Mouse (Mus musculus): Measurements from ENCODE around the gene Lrrc8e. TPM values are rescaled to one million over a fixed set of nuclear protein-coding genes. Genes with fewer than 3 reads are reported as not detected.

Gene Lrrc8e
- polyA plus RNA-seq, 1 experiment from 2014 or later, result 0.18 TPM

DNA sequence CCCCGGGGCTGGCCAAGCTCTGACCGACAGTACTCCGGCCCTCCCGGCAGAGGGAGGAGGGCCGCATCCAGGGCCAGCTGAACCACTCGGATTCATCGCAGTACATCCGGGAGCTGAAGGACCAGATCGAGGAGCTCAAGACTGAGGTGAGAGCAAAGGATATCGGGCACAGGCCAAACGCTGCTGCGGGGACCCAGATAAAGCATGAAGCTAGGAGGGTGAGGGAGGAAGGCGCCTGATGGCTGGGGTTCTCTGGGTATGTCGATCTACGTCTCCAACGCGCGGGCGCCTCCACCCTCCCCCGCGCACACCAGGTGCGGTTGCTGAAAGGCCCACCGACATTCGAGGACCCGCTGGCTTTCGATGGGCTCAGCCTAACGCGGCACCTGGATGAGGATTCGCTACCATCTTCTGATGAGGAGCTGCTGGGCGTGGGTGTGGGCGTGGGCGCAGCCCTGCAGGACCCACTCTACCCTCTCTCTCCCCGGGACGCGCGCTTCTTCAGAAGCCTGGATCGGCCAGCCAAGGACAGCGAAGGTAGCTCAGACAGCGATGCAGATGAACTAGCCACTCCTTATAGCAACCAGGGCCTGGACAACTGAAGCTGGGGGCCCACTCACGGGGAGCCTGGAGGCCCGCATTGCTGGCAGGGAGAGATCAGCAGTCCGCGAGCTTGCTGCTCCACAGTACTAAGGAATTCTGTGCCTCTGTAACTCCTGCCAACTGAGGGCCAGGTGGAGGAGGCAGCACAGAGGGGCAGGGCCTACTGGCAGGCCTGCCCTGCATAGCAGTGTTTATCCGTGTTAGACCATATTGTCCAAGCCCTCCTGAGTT lies 20.2 kb upstream of the Lrrc8e start:
- no peak overlapping the region for H3K9ac ChIP-seq

DNA sequence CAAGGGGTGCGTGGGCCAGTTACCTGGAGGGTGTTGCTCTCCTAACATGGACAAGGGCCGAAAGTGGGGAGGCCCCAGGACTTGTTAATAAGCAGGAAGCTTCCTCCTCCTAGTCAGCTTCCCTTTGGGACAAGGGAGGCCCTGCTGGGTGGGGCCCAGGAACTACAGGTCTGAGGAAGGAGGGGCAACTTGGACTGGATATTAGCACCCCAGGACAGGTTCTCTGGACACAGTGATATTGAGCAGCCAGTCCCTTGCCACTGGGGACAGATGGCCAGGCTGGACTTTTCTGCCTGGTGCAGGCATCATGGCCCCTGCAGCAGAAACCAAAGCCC lies 19.6 kb upstream of the Lrrc8e start:
- no peak overlapping the region for H3K9ac ChIP-seq
- H3K4me3 ChIP-seq, result peak overlapping the region; percentile 18; the same call in 1 of the 2 replicates
- ATAC-seq, result no peak
- WGBS (ENCODE audit: insufficient replicate concordance), result 49% methylated on average over 2 of the region's 2 CpGs
- no peaks in the 10 kb centered on the region for H3K9me3 ChIP-seq (replicated peaks)
- H3K36me3 ChIP-seq, result no peaks in the 10 kb centered on the region
- peaks cover 20% of the 10 kb centered on the region for H3K4me1 ChIP-seq
- H3K27ac ChIP-seq, result no peak overlapping the region
- peaks cover 97% of the 10 kb centered on the region for H3K27me3 ChIP-seq (replicated peaks)
- peak overlapping the region; percentile 46 for H3K4me2 ChIP-seq

More for the DNA sequence above, 20.2 kb upstream of the Lrrc8e start:
- Histone ChIP-seq H3K36me3 (no peaks in the 10 kb centered on the region), H3K27ac (no peak overlapping the region), H3K4me2 (peak overlapping the region; percentile 46), H3K4me3 (peak overlapping the region; percentile 18), H3K27me3 (replicated peaks) (peaks cover 93% of the 10 kb centered on the region), H3K9me3 (replicated peaks) (no peaks in the 10 kb centered on the region), H3K4me1 (peaks cover 20% of the 10 kb centered on the region)
- WGBS (ENCODE audit: insufficient replicate concordance), result 10% methylated on average over 44 of the region's 44 CpGs
- peak; percentile 72 for ATAC-seq

- H3K4me2 ChIP-seq, result no peak overlapping the region
- no peak overlapping the region for H3K9ac ChIP-seq
- no peak for ATAC-seq
- no peaks in the 10 kb centered on the region for H3K36me3 ChIP-seq
- whole genome bisulfite sequencing (ENCODE audit: insufficient replicate concordance), result 68% methylated on average over 6 of the region's 6 CpGs
- H3K27ac ChIP-seq, result no peak overlapping the region
- peaks cover 39% of the 10 kb centered on the region for H3K4me1 ChIP-seq
- no peak overlapping the region for H3K4me3 ChIP-seq
- H3K27me3 ChIP-seq (replicated peaks), result peaks cover 97% of the 10 kb centered on the region
- H3K9me3 ChIP-seq (replicated peaks), result no peaks in the 10 kb centered on the region
Observed at GRCm38 (mm10) chr8:4211097-4211496, 15.5 kb upstream of the Lrrc8e start.

DNA sequence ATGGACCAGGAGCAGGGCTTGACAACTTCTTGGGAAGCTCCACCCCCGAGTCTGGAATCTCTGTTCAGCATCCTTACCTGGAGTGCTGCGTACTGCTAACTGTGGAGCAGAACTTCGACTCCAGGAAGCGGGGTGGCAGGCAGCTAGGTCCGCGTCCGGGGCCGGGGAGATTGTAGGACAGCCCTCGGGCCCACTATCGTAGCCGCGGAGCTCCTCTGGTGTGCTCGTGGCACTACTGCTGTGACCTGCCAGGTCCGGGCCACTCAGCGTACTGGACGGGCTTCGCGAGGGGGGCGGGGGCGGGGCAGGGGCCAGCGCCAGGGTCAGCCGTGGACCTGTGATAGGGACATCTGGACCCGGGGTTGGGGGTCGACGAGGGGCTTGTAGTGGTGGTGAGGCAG lies 13.8 kb upstream of the Lrrc8e start:
- Histone ChIP-seq H3K9ac (no peak overlapping the region), H3K4me1 (peaks cover 27% of the 10 kb centered on the region), H3K36me3 (no peaks in the 10 kb centered on the region), H3K27ac (no peak overlapping the region), H3K4me3 (peak overlapping the region; percentile 39), H3K9me3 (replicated peaks) (no peaks in the 10 kb centered on the region), H3K4me2 (peak overlapping the region; percentile 74), H3K27me3 (replicated peaks) (peaks cover 97% of the 10 kb centered on the region)
- ATAC-seq, result peak; percentile 23
- 2% methylated on average over 25 of the region's 25 CpGs for WGBS (ENCODE audit: insufficient replicate concordance)

DNA sequence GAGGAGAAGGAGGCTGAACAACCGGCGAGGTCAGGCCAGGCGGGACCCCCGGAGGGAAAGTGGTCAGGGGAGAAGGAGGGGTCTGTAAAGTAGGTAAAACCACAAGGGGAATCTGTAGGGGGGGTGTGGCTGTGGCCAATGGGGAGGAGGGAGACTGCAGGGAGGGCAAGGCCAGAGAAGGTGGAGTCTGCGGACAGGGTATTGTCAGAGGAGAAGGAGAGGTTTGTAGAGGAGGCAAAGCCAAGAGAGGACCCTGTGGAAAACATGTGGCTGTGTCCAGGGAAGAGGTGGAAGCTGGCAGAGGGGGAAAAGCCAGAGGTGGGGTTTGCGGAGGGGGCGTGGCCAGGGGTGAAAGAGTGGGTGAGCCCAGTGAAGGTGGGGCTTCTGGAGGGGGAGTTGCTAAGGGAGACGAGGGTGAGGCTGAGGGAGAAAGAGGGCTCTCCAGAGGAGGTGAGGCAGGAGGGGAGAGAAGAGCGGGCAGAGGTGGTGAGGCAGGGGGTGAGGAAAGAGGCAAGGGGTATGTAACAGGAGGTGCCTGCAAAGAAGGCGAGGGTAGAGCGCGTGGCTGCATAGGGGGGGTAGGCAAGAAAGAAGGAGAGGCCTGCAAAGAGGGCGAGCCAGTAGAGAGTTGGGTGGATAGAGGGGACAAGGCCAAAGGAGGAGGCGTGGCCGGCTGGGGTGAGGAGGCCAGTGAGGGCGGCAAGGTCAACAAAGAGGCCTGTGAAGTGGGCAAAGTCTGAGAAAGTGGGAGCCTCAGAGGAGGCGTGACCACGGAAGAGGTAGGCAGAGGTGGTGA lies 13.2 kb upstream of the Lrrc8e start:
- peaks cover 27% of the 10 kb centered on the region for H3K4me1 ChIP-seq
- no peaks in the 10 kb centered on the region for H3K36me3 ChIP-seq
- peak overlapping the region; percentile 74 for H3K4me2 ChIP-seq
- peak overlapping the region; percentile 39 for H3K4me3 ChIP-seq
- peaks cover 97% of the 10 kb centered on the region for H3K27me3 ChIP-seq (replicated peaks)
- peak; percentile 60 for ATAC-seq
- 0 out of 2 replicates have a peak overlapping the region, but pooled peaks have one; percentile 26 for H3K27ac ChIP-seq
- 0 out of 2 replicates have a peak overlapping the region, but pooled peaks have one; percentile 24 for H3K9ac ChIP-seq
- 3% methylated on average over 18 of the region's 18 CpGs for whole genome bisulfite sequencing (ENCODE audit: insufficient replicate concordance)
- H3K9me3 ChIP-seq (replicated peaks), result no peaks in the 10 kb centered on the region

DNA sequence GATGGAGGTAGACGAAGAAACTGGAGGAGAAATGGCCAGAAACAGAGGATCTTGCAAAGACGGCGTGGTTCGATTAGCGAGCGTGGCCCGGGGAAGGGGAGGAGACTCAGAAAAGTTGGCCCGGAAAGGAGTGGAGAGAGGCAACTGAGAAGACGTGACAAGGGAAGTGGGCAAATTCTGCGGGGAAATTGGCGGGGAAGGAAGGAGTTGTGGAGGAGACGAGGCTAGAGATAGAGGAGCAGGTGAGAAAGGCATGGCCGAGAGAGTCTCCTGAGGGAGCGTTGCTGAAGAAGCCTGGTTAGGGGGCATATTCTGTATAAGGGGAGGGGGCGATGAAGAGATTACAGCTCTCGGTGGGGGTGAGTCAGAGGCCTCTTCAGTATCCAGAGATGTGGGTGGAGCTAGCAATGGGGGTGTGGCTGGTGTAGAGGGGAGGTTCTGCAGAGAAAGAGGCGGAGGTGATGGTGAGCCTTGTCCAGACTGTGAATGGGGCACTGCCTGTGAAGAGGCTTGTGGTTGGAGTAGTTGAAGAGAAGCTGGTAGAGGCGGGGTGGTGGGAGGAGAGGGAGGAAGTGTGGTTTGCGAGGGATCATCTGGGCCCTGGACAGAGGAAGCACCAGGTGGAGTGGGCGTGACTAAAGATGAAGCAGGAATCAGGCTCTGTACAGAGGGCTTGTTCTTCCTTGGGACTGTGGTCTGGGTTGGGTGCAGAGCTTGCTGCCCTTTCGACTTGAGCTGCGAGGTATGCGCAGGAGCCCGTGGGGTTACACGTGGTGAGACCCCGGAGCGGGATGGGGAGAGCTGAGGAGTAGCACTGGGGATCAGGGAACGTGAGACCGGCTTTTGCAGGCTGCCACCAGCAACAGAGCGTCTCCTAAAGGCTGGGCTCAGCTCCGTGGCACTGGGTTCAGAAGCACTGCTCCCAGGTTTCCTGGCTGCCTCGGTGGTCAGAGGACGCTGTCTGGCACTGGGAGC lies 12.3 kb upstream of the Lrrc8e start:
- H3K4me2 ChIP-seq, result peak overlapping the region; percentile 74
- peaks cover 27% of the 10 kb centered on the region for H3K4me1 ChIP-seq
- H3K4me3 ChIP-seq, result peak overlapping the region; percentile 39
- no peaks in the 10 kb centered on the region for H3K9me3 ChIP-seq (replicated peaks)
- WGBS (ENCODE audit: insufficient replicate concordance), result 3% methylated on average over 33 of the region's 33 CpGs
- peaks cover 97% of the 10 kb centered on the region for H3K27me3 ChIP-seq (replicated peaks)
- no peaks in the 10 kb centered on the region for H3K36me3 ChIP-seq
- peak; percentile 67 for ATAC-seq
- 0 out of 2 replicates have a peak overlapping the region, but pooled peaks have one; percentile 26 for H3K27ac ChIP-seq
- 0 out of 2 replicates have a peak overlapping the region, but pooled peaks have one; percentile 24 for H3K9ac ChIP-seq

DNA sequence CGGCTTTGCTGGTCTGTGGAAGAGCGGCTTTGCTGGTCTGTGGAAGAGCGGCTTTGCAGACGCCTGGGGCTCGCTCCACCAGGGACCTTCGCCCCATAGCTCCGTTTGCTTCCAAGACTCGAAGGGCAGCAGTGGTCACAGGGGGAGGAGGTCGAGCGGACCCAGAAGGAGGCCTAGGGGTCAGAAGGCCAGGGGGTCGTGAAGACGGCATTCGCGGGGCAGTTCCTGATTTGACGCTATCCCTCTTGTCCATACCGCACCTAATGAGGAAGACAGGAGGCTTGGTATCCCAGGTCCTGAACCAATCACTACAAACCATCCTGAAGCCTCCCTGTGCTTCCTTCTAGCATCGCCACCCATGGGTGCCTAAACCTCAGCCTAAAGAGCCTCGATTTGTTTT lies 10.3 kb upstream of the Lrrc8e start:
- WGBS (ENCODE audit: insufficient replicate concordance), result 12% methylated on average over 18 of the region's 18 CpGs
- peak overlapping the region; percentile 61 for H3K4me2 ChIP-seq
- no peak overlapping the region for H3K27ac ChIP-seq
- no peak for ATAC-seq
- H3K27me3 ChIP-seq (replicated peaks), result peaks cover 96% of the 10 kb centered on the region
- peak overlapping the region; percentile 37; the same call in 1 of the 2 replicates for H3K4me3 ChIP-seq
- no peak overlapping the region for H3K9ac ChIP-seq
- H3K36me3 ChIP-seq, result no peaks in the 10 kb centered on the region
- H3K9me3 ChIP-seq (replicated peaks), result no peaks in the 10 kb centered on the region
- H3K4me1 ChIP-seq, result peaks cover 27% of the 10 kb centered on the region

DNA sequence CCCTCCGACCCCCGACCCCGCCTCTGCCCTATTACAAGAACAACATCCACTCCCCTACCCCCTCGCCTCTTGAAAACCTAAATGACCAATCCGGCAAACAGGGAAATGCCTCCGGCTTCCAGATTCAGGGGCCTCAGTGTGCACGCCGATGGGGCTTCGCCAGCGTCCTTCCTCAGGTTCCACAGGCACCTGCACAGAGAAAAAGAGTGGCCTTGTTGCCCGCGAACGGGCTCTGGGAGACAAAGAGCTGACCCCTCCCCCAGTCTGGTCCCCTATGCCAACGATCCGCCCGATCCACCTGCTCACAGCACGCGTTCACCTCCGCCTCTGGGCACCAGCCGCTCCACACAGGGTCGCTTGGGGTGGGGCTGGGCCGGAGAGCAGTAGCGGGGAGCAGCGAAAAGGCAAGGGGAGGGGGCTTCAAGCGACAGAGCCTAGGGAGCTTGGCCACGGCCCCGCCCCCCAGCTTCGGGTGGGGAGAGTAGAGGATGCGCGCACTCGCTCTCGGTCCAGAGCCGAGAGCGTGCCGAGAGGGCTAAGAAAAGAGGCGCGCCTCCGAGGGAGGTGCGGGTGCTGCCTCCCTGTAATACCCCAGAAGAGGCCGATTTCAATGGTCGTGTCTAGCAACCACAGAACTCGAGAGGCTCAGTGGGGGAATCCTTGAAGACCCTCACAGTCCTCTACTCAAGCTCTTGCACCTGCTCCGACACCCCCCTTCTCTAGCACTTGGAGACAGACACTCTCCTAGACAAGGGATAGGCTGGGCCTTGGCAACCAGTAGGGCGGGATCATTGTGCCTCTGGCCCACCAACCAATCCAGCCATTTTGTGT lies 9.6 kb upstream of the Lrrc8e start, which contains the start of gene Prr36:
Gene Prr36, minus strand, starts transcription at position 669 of the 831 bp plus-strand sequence.
- no peak for ATAC-seq
- peak within 1 kb of the TSS; percentile 61 for H3K4me2 ChIP-seq
- H3K4me1 ChIP-seq, result peaks cover 27% of the 10 kb centered on the region
- H3K9me3 ChIP-seq (replicated peaks), result no peaks in the 10 kb centered on the region
- no peak within 1 kb of the TSS for H3K9ac ChIP-seq
- peak within 1 kb of the TSS; percentile 37 for H3K4me3 ChIP-seq
- 5% methylated on average over 44 of the region's 44 CpGs for WGBS (ENCODE audit: insufficient replicate concordance)
- no peak within 1 kb of the TSS for H3K27ac ChIP-seq
- no peaks in the 10 kb centered on the region for H3K36me3 ChIP-seq
- H3K27me3 ChIP-seq (replicated peaks), result peaks cover 96% of the 10 kb centered on the region

DNA sequence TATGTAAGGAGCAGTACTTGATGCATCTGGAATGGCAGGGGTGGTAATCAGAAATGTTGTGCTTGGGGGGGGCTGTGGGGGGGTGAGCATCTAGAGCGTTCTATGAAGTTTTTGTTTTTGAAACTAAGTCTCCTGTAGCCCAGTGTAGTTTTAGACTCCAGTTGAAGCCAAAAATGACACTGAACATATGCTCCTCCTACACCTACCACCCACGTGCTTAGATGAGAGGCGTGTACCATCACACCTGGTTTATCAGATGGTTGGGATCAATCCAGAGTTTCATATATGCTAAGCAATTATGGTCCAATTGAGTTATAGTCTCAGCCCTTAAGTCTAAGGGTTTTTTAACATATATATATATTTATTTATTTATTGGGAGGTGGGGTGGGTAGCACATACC lies 7.0 kb upstream of the Lrrc8e start:
- peaks cover 78% of the 10 kb centered on the region for H3K27me3 ChIP-seq (replicated peaks)
- no peak overlapping the region for H3K9ac ChIP-seq
- no peak overlapping the region for H3K27ac ChIP-seq
- ATAC-seq, result no peak
- peaks cover 5% of the 10 kb centered on the region for H3K4me1 ChIP-seq
- H3K4me3 ChIP-seq, result no peak overlapping the region
- 70% methylated on average over 3 of the region's 3 CpGs for WGBS (ENCODE audit: insufficient replicate concordance)
- no peaks in the 10 kb centered on the region for H3K9me3 ChIP-seq (replicated peaks)
- H3K36me3 ChIP-seq, result no peaks in the 10 kb centered on the region
- H3K4me2 ChIP-seq, result no peak overlapping the region

GRCm38 (mm10) chr8:4222059-4222458 lies 4.6 kb upstream of the Lrrc8e start:
- no peaks in the 10 kb centered on the region for H3K36me3 ChIP-seq
- H3K27me3 ChIP-seq (replicated peaks), result peaks cover 78% of the 10 kb centered on the region
- no peak for ATAC-seq
- no peak overlapping the region for H3K4me2 ChIP-seq
- no peak overlapping the region for H3K27ac ChIP-seq
- peaks cover 7% of the 10 kb centered on the region for H3K4me1 ChIP-seq
- H3K9ac ChIP-seq, result no peak overlapping the region
- no peak overlapping the region for H3K4me3 ChIP-seq
- no peaks in the 10 kb centered on the region for H3K9me3 ChIP-seq (replicated peaks)
